Mouse (Mus musculus) testis, adult 2 months (tissue): ENCODE results near the gene Obscn.

Experiments
- CTCF ChIP-seq: fragments of 200-500 bp; IDR thresholded peaks from 2 replicates; pipeline ENCODE4 v1.5.1; 2012; ENCODE audit warnings: low read depth, mild to moderate bottlenecking, inconsistent platforms, low read length, moderate library complexity; ENCODE audit not compliant: control insufficient read depth, insufficient read depth, insufficient replicate concordance
- POLR2A ChIP-seq: fragments of 200-500 bp; IDR thresholded peaks from 2 replicates; pipeline ENCODE4 v1.6.1; 2012; ENCODE audit warnings: low read depth, mild to moderate bottlenecking, inconsistent platforms, low read length, moderate library complexity; ENCODE audit not compliant: control insufficient read depth

GRCm38 (mm10) chr11:58990141-58990540 lies 146.1 kb downstream of the Obscn start:
- TF ChIP-seq CTCF (no peak), POLR2A (no peak)
